13 mouse cellular contexts compared by ENCODE assay signal in the genomic region with DNA sequence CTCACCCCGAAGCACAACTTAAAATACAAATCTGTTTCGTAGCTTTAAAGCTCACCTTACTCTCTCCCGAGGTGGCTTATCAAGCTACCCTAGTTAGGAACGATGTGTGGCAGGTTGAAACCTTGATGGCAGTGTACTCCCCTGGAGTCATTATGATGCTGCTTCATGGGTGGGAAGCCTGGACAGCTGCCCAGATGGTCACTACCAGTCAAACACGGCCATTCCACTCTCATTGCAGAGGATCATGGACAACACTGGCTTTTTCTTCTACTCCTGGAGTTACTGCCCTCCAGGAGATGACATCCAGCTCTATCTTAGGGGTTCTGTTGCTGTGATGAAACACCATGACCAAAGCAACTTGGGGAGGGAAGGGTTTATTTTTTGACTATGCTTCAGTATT.
"Had no signal": no experiment of that assay in that cellular context is flagged by ENCODE, and none has a peak within 500 bp of the region (broad histone marks: within the 10 kb centered on the region; RNA-seq: fewer than 3 reads in every experiment).

No protein-coding gene starts in this region.

- DNase-seq: kidney, adult 8-10 months; kidney, postnatal 4 days; left cerebral cortex, postnatal 4 days; lung, embryonic 14.5 days; lung, postnatal 14 days; thymus, adult 2 months; thymus, postnatal 25 days had no signal

- H3K4me2 ChIP-seq: liver, embryonic 11.5 days; liver, embryonic 15.5 days; lung, embryonic 14.5 days; midbrain, embryonic 12.5 days; neural tube, embryonic 15.5 days had no signal

- H3K4me1 ChIP-seq: midbrain, embryonic 12.5 days; neural tube, embryonic 15.5 days had no signal

- H3K9ac ChIP-seq: liver, embryonic 15.5 days; lung, embryonic 14.5 days; midbrain, embryonic 12.5 days; neural tube, embryonic 15.5 days had no signal

- H3K9me3 ChIP-seq: liver, embryonic 15.5 days; midbrain, embryonic 12.5 days; neural tube, embryonic 15.5 days had no signal

- H3K27ac ChIP-seq: kidney, postnatal 0 days; liver, embryonic 15.5 days; macrophage; midbrain, embryonic 12.5 days; neural tube, embryonic 15.5 days had no signal

- H3K4me3 ChIP-seq: liver, embryonic 15.5 days; midbrain, embryonic 12.5 days; neural tube, embryonic 15.5 days had no signal

- H3K36me3 ChIP-seq: liver, embryonic 15.5 days; midbrain, embryonic 12.5 days; neural tube, embryonic 15.5 days had no signal

- H3K27me3 ChIP-seq: liver, embryonic 15.5 days; midbrain, embryonic 12.5 days; neural tube, embryonic 15.5 days had no signal
